Mouse (Mus musculus) hindbrain, embryonic 15.5 days (tissue): ENCODE results near the gene Zfp579. TPM values are rescaled to one million over a fixed set of nuclear protein-coding genes. Genes with fewer than 3 reads are reported as not detected.

Experiments
- ATAC-seq: fragments of 200-750 bp; cut with Nextera tagmentation; 2 replicates; pipeline ENCODE4 v1.8.0; 2017; ENCODE audit warnings: low read depth, moderate number of reproducible peaks, moderate TSS enrichment; ENCODE audit not compliant: low FRiP score
- H3K27ac ChIP-seq: fragments of 300-500 bp; sonication (generic); replicated peaks from 2 replicates; pipeline ENCODE4 v1.5.1; 2015; ENCODE audit warnings: mild to moderate bottlenecking, inconsistent platforms
- H3K27me3 ChIP-seq: fragments of 300-500 bp; sonication (generic); 2 replicates; pipeline ENCODE4 v1.6.1; 2015; ENCODE audit warnings: control low read depth, inconsistent platforms
- H3K36me3 ChIP-seq: fragments of 300-500 bp; sonication (generic); 2 replicates; pipeline ENCODE4 v1.6.1; 2015; ENCODE audit warnings: control low read depth, inconsistent platforms
- H3K4me1 ChIP-seq: fragments of 300-500 bp; sonication (generic); replicated peaks from 2 replicates; pipeline ENCODE4 v1.6.1; 2015; ENCODE audit warnings: control low read depth, inconsistent platforms
- H3K4me2 ChIP-seq: fragments of 300-500 bp; sonication (generic); 2 replicates; pipeline ENCODE4 v1.6.1; 2015; ENCODE audit warnings: moderate library complexity, mild to moderate bottlenecking, inconsistent platforms
- H3K4me3 ChIP-seq: fragments of 300-500 bp; sonication (generic); 2 replicates; pipeline ENCODE4 v1.5.1; 2015; ENCODE audit warnings: mild to moderate bottlenecking, inconsistent platforms
- H3K9ac ChIP-seq: fragments of 300-500 bp; sonication (generic); 2 replicates; pipeline ENCODE4 v1.6.1; 2015; ENCODE audit warnings: inconsistent platforms
- H3K9me3 ChIP-seq: fragments of 300-500 bp; sonication (generic); 2 replicates; pipeline ENCODE4 v1.6.1; 2016; ENCODE audit warnings: control low read depth, inconsistent platforms
- WGBS: fragments of 180-500 bp; shearing (Covaris S2); methylation state at CpG from one replicate; pipeline ENCODE4 v1.1.7; 2015; 5-methylcytosine and 5-hydroxymethylcytosine counted together
- polyA plus RNA-seq: library from polyadenylated mRNA; unstranded; fragments of >200 nt; fragmentation: Nextera tagmentation; extraction: Ambion mirVana; gene quantifications from 2 replicates; pipeline ENCODE4 v1.2.1, GENCODE M21; 2015

The Zfp579 gene
- polyA plus RNA-seq, 1 experiment from 2014 or later: 66.8 TPM

- Histone ChIP-seq H3K36me3 (no peaks in the 10 kb centered on the region), H3K27ac (no peak overlapping the region), H3K4me1 (no peaks in the 10 kb centered on the region), H3K9ac (no peak overlapping the region), H3K4me3 (no peak overlapping the region), H3K9me3 (no peaks in the 10 kb centered on the region), H3K4me2 (no peak overlapping the region), H3K27me3 (no peaks in the 10 kb centered on the region)
- WGBS: 58% methylated on average over 2 of the region's 2 CpGs
- no peak for ATAC-seq
These were observed 48.1 kb downstream of the Zfp579 start for GRCm38 (mm10) chr7:4947855-4948254.

- peak; percentile 73 for ATAC-seq
- Histone ChIP-seq H3K27ac (no peak overlapping the region), H3K4me1 (no peaks in the 10 kb centered on the region), H3K27me3 (no peaks in the 10 kb centered on the region), H3K36me3 (no peaks in the 10 kb centered on the region), H3K4me3 (peak overlapping the region; percentile 30), H3K9me3 (no peaks in the 10 kb centered on the region), H3K4me2 (peak overlapping the region; percentile 49), H3K9ac (no peak overlapping the region)
- WGBS: 16% methylated on average over 15 of the region's 15 CpGs
These were observed 52.6 kb downstream of the Zfp579 start for GRCm38 (mm10) chr7:4943223-4943815.

- Histone ChIP-seq H3K36me3 (no peaks in the 10 kb centered on the region), H3K27ac (no peak overlapping the region), H3K9me3 (no peaks in the 10 kb centered on the region), H3K27me3 (no peaks in the 10 kb centered on the region), H3K9ac (no peak overlapping the region), H3K4me3 (no peak overlapping the region), H3K4me1 (no peaks in the 10 kb centered on the region), H3K4me2 (no peak overlapping the region)
- 46% methylated on average over 5 of the region's 5 CpGs for WGBS
- no peak for ATAC-seq
These were observed 53.3 kb downstream of the Zfp579 start for GRCm38 (mm10) chr7:4942673-4943072.

GRCm38 (mm10) chr7:4940068-4940479 lies 55.9 kb downstream of the Zfp579 start:
- no peak overlapping the region for H3K9ac ChIP-seq
- no peak overlapping the region for H3K27ac ChIP-seq
- no peaks in the 10 kb centered on the region for H3K36me3 ChIP-seq
- H3K4me2 ChIP-seq: no peak overlapping the region
- H3K27me3 ChIP-seq: no peaks in the 10 kb centered on the region
- ATAC-seq: peak; percentile 63; the same call in 1 of the 2 replicates
- H3K4me1 ChIP-seq: no peaks in the 10 kb centered on the region
- H3K4me3 ChIP-seq: no peak overlapping the region
- H3K9me3 ChIP-seq: no peaks in the 10 kb centered on the region
- WGBS: 17% methylated on average over 9 of the region's 9 CpGs

- H3K4me2 ChIP-seq: no peak overlapping the region
- no peaks in the 10 kb centered on the region for H3K4me1 ChIP-seq
- H3K27ac ChIP-seq: no peak overlapping the region
- no peak for ATAC-seq
- H3K27me3 ChIP-seq: no peaks in the 10 kb centered on the region
- no peaks in the 10 kb centered on the region for H3K36me3 ChIP-seq
- H3K9ac ChIP-seq: no peak overlapping the region
- WGBS: 33% methylated on average over 2 of the region's 2 CpGs
- H3K4me3 ChIP-seq: no peak overlapping the region
- no peaks in the 10 kb centered on the region for H3K9me3 ChIP-seq
These were observed 57.5 kb downstream of the Zfp579 start for GRCm38 (mm10) chr7:4938456-4938855.

- H3K36me3 ChIP-seq: no peaks in the 10 kb centered on the region
- H3K4me3 ChIP-seq: no peak overlapping the region
- H3K4me2 ChIP-seq: no peak overlapping the region
- ATAC-seq: no peak
- H3K4me1 ChIP-seq: no peaks in the 10 kb centered on the region
- no peaks in the 10 kb centered on the region for H3K27me3 ChIP-seq
- 79% methylated on average over 11 of the region's 11 CpGs for WGBS
- no peak overlapping the region for H3K27ac ChIP-seq
- H3K9ac ChIP-seq: no peak overlapping the region
- H3K9me3 ChIP-seq: no peaks in the 10 kb centered on the region
These were observed 58.6 kb downstream of the Zfp579 start for GRCm38 (mm10) chr7:4937392-4937791.

GRCm38 (mm10) chr7:4936832-4937231 lies 59.1 kb downstream of the Zfp579 start:
- no peak overlapping the region for H3K27ac ChIP-seq
- H3K36me3 ChIP-seq: no peaks in the 10 kb centered on the region
- no peaks in the 10 kb centered on the region for H3K4me1 ChIP-seq
- no peaks in the 10 kb centered on the region for H3K9me3 ChIP-seq
- no peak for ATAC-seq
- WGBS: 77% methylated on average over 10 of the region's 10 CpGs
- no peak overlapping the region for H3K9ac ChIP-seq
- no peak overlapping the region for H3K4me3 ChIP-seq
- H3K4me2 ChIP-seq: no peak overlapping the region
- H3K27me3 ChIP-seq: no peaks in the 10 kb centered on the region

GRCm38 (mm10) chr7:4934160-4934914 lies 61.6 kb downstream of the Zfp579 start:
- Histone ChIP-seq H3K4me1 (no peaks in the 10 kb centered on the region), H3K9me3 (no peaks in the 10 kb centered on the region), H3K27me3 (no peaks in the 10 kb centered on the region), H3K9ac (no peak overlapping the region), H3K27ac (no peak overlapping the region), H3K4me3 (no peak overlapping the region), H3K4me2 (no peak overlapping the region), H3K36me3 (no peaks in the 10 kb centered on the region)
- 87% methylated on average over 4 of the region's 4 CpGs for WGBS
- ATAC-seq: no peak

Other genes with a start within 250 kb of the Zfp579 start
- gene Cox6b2, start 243.1 kb downstream of the Zfp579 start, polyA plus RNA-seq: 24.1 and 28.1 TPM in 2 replicates
- gene Fam71e2, start 224.9 kb downstream of the Zfp579 start, polyA plus RNA-seq: not detected in 2 replicates
- 0.87 and 1.1 TPM in 2 replicates for gene Il11, start 213.3 kb downstream of the Zfp579 start, polyA plus RNA-seq
- not detected in 2 replicates for gene Tmem190, start 213.2 kb downstream of the Zfp579 start, polyA plus RNA-seq
- gene Tmem238, start 206.5 kb downstream of the Zfp579 start, polyA plus RNA-seq: 5.9 and 6.3 TPM in 2 replicates
- 212 and 228 TPM in 2 replicates for gene Rpl28, start 203.3 kb downstream of the Zfp579 start, polyA plus RNA-seq
- 269 and 295 TPM in 2 replicates for gene Ube2s, start 183.6 kb downstream of the Zfp579 start, polyA plus RNA-seq
- 10.8 and 12.8 TPM in 2 replicates for gene Shisa7, start 151.5 kb downstream of the Zfp579 start, polyA plus RNA-seq
- 3.2 and 4.1 TPM in 2 replicates for gene Isoc2b, start 125.9 kb downstream of the Zfp579 start, polyA plus RNA-seq
- 0.75 and 0.77 TPM in 2 replicates for gene Isoc2a, start 119.0 kb downstream of the Zfp579 start, polyA plus RNA-seq
- gene Gm36210, start 89.6 kb downstream of the Zfp579 start, polyA plus RNA-seq: 0.45 and 0.47 TPM in 2 replicates
- 3.5 and 4.2 TPM in 2 replicates for gene Zfp628, start 80.9 kb downstream of the Zfp579 start, polyA plus RNA-seq
- 35.3 and 35.8 TPM in 2 replicates for gene Nat14, start 74.1 kb downstream of the Zfp579 start, polyA plus RNA-seq
- gene Ssc5d, start 70.4 kb downstream of the Zfp579 start, polyA plus RNA-seq: 1.2 and 1.3 TPM in 2 replicates
- 0.12 and 0.18 TPM in 2 replicates for gene Sbk2, start 31.8 kb downstream of the Zfp579 start, polyA plus RNA-seq
- 0.49 and 0.62 TPM in 2 replicates for gene Sbk3, start 25.0 kb downstream of the Zfp579 start, polyA plus RNA-seq
- 8.1 and 9.2 TPM in 2 replicates for gene Zfp524, start 18.3 kb upstream of the Zfp579 start, polyA plus RNA-seq
- gene Fiz1, start 18.5 kb upstream of the Zfp579 start, polyA plus RNA-seq: 41.9 and 44.6 TPM in 2 replicates
- 1.2 TPM in 1 of 2 replicates, not detected in the other for gene Gm44973, start 19.3 kb upstream of the Zfp579 start, polyA plus RNA-seq
- 6.0 and 7.5 TPM in 2 replicates for gene Zfp865, start 24.2 kb upstream of the Zfp579 start, polyA plus RNA-seq
- gene Ccdc106, start 24.4 kb upstream of the Zfp579 start, polyA plus RNA-seq: 58.8 and 65.2 TPM in 2 replicates
- not detected in 2 replicates for gene 4632433K11Rik, start 38.0 kb upstream of the Zfp579 start, polyA plus RNA-seq
- gene Zfp784, start 42.3 kb upstream of the Zfp579 start, polyA plus RNA-seq: 7.8 and 9.3 TPM in 2 replicates
- 90.6 and 113 TPM in 2 replicates for gene Zfp580, start 55.4 kb upstream of the Zfp579 start, polyA plus RNA-seq
- gene U2af2, start 66.0 kb upstream of the Zfp579 start, polyA plus RNA-seq: 99.8 and 101 TPM in 2 replicates
- gene Epn1, start 84.1 kb upstream of the Zfp579 start, polyA plus RNA-seq: 105 and 118 TPM in 2 replicates
- gene Rfpl4, start 120.8 kb upstream of the Zfp579 start, polyA plus RNA-seq: not detected in 2 replicates
- gene Rasl2-9, start 129.8 kb upstream of the Zfp579 start, polyA plus RNA-seq: 0.31 and 1.0 TPM in 2 replicates
- gene Vmn1r55, start 153.5 kb upstream of the Zfp579 start, polyA plus RNA-seq: not detected in 2 replicates
- not detected in 2 replicates for gene Vmn1r56, start 200.6 kb upstream of the Zfp579 start, polyA plus RNA-seq
- gene Vmn1r57, start 222.3 kb upstream of the Zfp579 start, polyA plus RNA-seq: not detected in 2 replicates